In genomic region chr4:142336943-142337342, GRCm38 (mm10) we compare ENCODE assay signal across 17 mouse cellular contexts.
A peak's percentile ranks its signal among the peaks of the same experiment; 100 is the strongest.
DNase-seq lines count a peak whose midpoint lies in the region; ATAC-seq lines count a peak whose summit lies in the region.
"Had no signal": no experiment of that assay in that cellular context is flagged by ENCODE, and none has a peak within 500 bp of the region (broad histone marks: within the 10 kb centered on the region; RNA-seq: fewer than 3 reads in every experiment).

No protein-coding gene starts in this region.

- peak; percentile 47 for ATAC-seq in forebrain, embryonic 15.5 days (replicated peaks)
- ATAC-seq: intestine, embryonic 16.5 days; liver, embryonic 12.5 days had no signal

- DNase-seq in frontal cortex, adult 2 months (ENCODE audit: extremely low spot score in 1 of 2, low spot score in 1 of 2): peak; percentile 20 to 39
- DNase-seq in frontal cortex, postnatal 14 days (ENCODE audit: low spot score in 2 of 2): no peak
- DNase-seq in left cerebral cortex, postnatal 14 days (ENCODE audit: low spot score in 2 of 2): peak; percentile 18 to 42
- DNase-seq in left cerebral cortex, adult 9 months (ENCODE audit: low spot score in 2 of 2): no peak
- DNase-seq in brain, adult 2 months (ENCODE audit: low read depth, low spot score): peak; percentile 63
- no peak for DNase-seq in adrenal gland, postnatal 25 days
- no peak for DNase-seq in cerebellum, postnatal 10 days
- DNase-seq: adrenal gland, adult 8-10 months; gastrocnemius, postnatal 25 days; thymus, adult 18-20 months had no signal

- H3K9ac ChIP-seq in forebrain, embryonic 15.5 days (replicated peaks): no peak overlapping the region
- H3K9ac ChIP-seq: embryonic facial prominence, embryonic 12.5 days; heart, embryonic 13.5 days; liver, embryonic 12.5 days; lung, embryonic 14.5 days had no signal

- intact Hi-C loops in left cerebral cortex, postnatal 14 days (cut with DNase I): no loop called here

- no peak overlapping the region for H3K4me3 ChIP-seq in forebrain, embryonic 15.5 days
- H3K4me3 ChIP-seq: embryonic facial prominence, embryonic 12.5 days; heart, embryonic 13.5 days; liver, embryonic 12.5 days had no signal

- no peaks in the 10 kb centered on the region for H3K27me3 ChIP-seq in forebrain, embryonic 15.5 days
- H3K27me3 ChIP-seq: embryonic facial prominence, embryonic 12.5 days; heart, embryonic 13.5 days; liver, embryonic 12.5 days had no signal

- 28% methylated on average over 2 of the region's 2 CpGs for WGBS in forebrain, embryonic 15.5 days

- no peaks in the 10 kb centered on the region for H3K9me3 ChIP-seq in forebrain, embryonic 15.5 days
- H3K9me3 ChIP-seq: embryonic facial prominence, embryonic 12.5 days; heart, embryonic 13.5 days had no signal

- no peaks in the 10 kb centered on the region for H3K36me3 ChIP-seq in forebrain, embryonic 15.5 days
- H3K36me3 ChIP-seq: heart, embryonic 13.5 days; liver, embryonic 12.5 days had no signal

- H3K4me1 ChIP-seq in forebrain, embryonic 15.5 days: peaks cover 37% of the 10 kb centered on the region
- H3K4me1 ChIP-seq: liver, embryonic 12.5 days had no signal

- no peak overlapping the region for H3K4me2 ChIP-seq in forebrain, embryonic 15.5 days (replicated peaks)
- H3K4me2 ChIP-seq: embryonic facial prominence, embryonic 12.5 days; heart, embryonic 13.5 days; liver, embryonic 12.5 days; lung, embryonic 14.5 days had no signal

- no peak overlapping the region for H3K27ac ChIP-seq in forebrain, embryonic 15.5 days (replicated peaks)
- H3K27ac ChIP-seq: embryonic facial prominence, embryonic 12.5 days; heart, embryonic 13.5 days; liver, embryonic 12.5 days; macrophage had no signal

Comparison
In these comparisons a context has a peak if more than half of its experiments do, and no peak if none do; other contexts are left out.
1. DNase-seq: peak in frontal cortex, adult 2 months (2 of 2), left cerebral cortex, postnatal 14 days (2 of 2) and brain, adult 2 months (single experiment); none in frontal cortex, postnatal 14 days (0 of 2), left cerebral cortex, adult 9 months (0 of 2), adrenal gland, postnatal 25 days (single experiment) and cerebellum, postnatal 10 days (0 of 2).